Mouse (Mus musculus) midbrain, embryonic 10.5 days (tissue): ENCODE measurements at regions not wholly inside any gene's neighbourhood (a gene's known extent, or its start where the extent isn't known, plus 50 kb on each side); places are given as distances from the start of the nearest gene placed in this dataset.

Source experiments
- DNase-seq: peaks from one replicate; pipeline ENCODE4 v3.0.0-alpha.2; 2017; ENCODE audit warnings: low spot score
- H3K27ac ChIP-seq: fragments of 300-500 bp; sonication (generic); replicated peaks from 2 replicates; pipeline ENCODE4 v1.5.1; 2016; ENCODE audit warnings: mild to moderate bottlenecking
- H3K27me3 ChIP-seq: fragments of 300-500 bp; sonication (generic); 2 replicates; pipeline ENCODE4 v1.6.1; 2016; ENCODE audit warnings: low read depth, mild to moderate bottlenecking; ENCODE audit not compliant: poor library complexity, severe bottlenecking
- H3K36me3 ChIP-seq: fragments of 300-500 bp; sonication (generic); 2 replicates; pipeline ENCODE4 v1.6.1; 2016; ENCODE audit warnings: mild to moderate bottlenecking, moderate library complexity
- H3K4me1 ChIP-seq: fragments of 300-500 bp; sonication (generic); 2 replicates; pipeline ENCODE4 v1.6.1; 2016
- H3K4me3 ChIP-seq: fragments of 300-500 bp; sonication (generic); 2 replicates; pipeline ENCODE4 v1.5.1; 2016; ENCODE audit warnings: mild to moderate bottlenecking, moderate library complexity
- H3K9me3 ChIP-seq: fragments of 300-500 bp; sonication (generic); replicated peaks from 2 replicates; pipeline ENCODE4 v1.6.1; 2016; ENCODE audit warnings: mild to moderate bottlenecking
- WGBS: fragments of 180-500 bp; shearing (Covaris S2); methylation state at CpG from one replicate; pipeline ENCODE4 v1.1.7; 2016; 5-methylcytosine and 5-hydroxymethylcytosine counted together

DNA sequence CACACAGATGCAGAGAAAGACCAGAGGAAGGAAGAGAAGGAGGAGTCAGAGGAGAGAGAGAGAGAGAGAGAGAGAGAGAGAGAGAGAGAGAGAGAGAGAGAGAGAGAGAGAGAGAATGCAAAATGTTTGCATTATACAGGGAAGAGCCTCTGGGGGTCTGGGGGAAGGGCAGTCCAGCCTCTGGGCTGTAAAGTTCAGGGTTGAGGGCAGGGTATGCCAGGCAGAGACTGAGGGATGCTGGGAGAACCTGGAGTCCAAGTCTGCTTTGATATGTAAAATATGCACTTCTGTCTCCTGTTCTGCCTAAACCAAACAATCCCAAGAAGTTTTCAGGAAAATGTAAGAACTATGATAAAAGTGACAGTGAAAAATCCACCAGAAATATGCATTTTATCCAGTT lies 538.6 kb upstream of the Sall1 start:
- Histone ChIP-seq H3K4me1 (peaks cover 8% of the 10 kb centered on the region), H3K36me3 (no peaks in the 10 kb centered on the region), H3K27ac (no peak overlapping the region), H3K4me3 (no peak overlapping the region), H3K9me3 (no peaks in the 10 kb centered on the region), H3K27me3 (no peaks in the 10 kb centered on the region)
- no peak for DNase-seq

DNA sequence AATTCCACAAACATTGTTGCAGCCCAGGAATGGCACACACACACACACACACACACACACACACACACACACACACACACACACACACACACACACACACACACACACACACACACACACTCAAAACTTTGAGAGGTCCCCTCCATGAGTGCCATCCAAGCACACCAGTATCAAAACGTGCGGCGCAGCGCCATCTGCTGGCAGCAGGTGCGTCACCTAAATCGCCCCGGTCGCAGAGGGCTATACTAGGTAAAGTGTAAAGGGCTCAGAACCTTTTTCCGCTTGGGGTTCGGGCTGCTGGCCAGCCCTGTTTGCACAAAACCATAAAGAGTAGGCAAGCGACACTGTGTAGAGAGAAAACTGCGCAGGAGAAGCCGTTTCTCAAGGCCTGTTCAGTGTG lies 527.9 kb upstream of the Sall1 start:
- no peaks in the 10 kb centered on the region for H3K36me3 ChIP-seq
- H3K27me3 ChIP-seq, result peaks cover 43% of the 10 kb centered on the region
- peaks cover 53% of the 10 kb centered on the region for H3K4me1 ChIP-seq
- H3K9me3 ChIP-seq, result no peaks in the 10 kb centered on the region
- H3K4me3 ChIP-seq, result 0 out of 2 replicates have a peak overlapping the region, but pooled peaks have one; percentile 8
- whole genome bisulfite sequencing, result 2% methylated on average over 13 of the region's 13 CpGs
- peak; percentile 86 for DNase-seq
- peak overlapping the region; percentile 7; the same call in 1 of the 2 replicates for H3K27ac ChIP-seq

DNA sequence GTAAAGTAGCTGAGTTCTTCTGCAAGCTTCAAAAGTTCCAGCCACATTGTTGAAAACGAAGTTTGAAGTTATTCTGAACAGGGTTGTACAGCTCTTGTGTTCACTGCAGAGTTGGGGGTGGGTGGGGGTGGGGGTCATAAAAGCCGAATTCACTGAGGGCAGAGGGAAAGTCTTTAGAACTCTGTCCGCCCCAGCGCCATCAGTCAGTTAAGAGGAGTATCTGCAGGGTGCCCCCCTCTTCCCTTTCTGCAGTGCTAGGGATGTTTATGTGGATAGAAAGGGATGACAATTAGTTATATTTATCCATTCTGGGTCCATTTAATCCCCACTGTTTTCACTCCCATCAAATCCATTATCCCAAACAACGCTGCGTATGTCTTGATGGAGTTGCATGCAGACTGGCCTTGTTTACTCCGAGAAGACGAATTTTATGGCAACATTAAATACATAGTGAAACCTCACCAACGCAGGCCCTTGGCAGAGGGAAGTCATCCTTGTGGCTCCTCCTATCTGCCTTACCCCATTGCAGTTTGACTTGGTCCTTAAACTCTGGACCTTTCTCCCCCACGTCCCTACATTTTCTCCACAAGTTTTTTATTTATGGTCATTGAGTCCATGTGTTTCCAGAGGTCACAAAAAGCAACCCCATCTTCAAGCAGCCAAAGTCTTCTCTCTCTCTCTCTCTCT lies 526.8 kb upstream of the Sall1 start:
- Histone ChIP-seq H3K9me3 (no peaks in the 10 kb centered on the region), H3K4me3 (no peak overlapping the region), H3K36me3 (no peaks in the 10 kb centered on the region), H3K27ac (0 out of 2 replicates have a peak overlapping the region, but pooled peaks have one; percentile 20), H3K27me3 (peaks cover 36% of the 10 kb centered on the region), H3K4me1 (peaks cover 60% of the 10 kb centered on the region)
- WGBS, result 35% methylated on average over 10 of the region's 10 CpGs
- no peak for DNase-seq

DNA sequence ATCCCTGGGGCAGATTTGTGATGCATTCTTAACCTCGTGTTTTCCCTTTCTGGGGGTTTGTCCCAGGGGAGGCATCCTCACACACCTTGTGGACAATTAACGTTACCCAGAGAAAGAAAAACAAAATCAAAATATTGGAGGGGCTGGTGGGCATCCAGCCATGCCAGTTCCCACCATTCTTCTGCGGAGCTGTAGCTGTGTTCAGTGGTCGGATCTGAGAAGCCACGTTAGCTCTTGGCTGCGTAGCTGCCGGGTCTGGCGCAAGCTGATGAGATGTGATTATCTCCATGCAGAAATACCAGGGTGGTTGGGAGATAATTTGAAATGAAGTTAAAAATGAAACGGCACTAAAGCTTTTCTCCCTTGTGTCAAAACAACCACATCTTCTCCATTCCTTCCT lies 525.4 kb upstream of the Sall1 start:
- 68% methylated on average over 9 of the region's 9 CpGs for WGBS

DNA sequence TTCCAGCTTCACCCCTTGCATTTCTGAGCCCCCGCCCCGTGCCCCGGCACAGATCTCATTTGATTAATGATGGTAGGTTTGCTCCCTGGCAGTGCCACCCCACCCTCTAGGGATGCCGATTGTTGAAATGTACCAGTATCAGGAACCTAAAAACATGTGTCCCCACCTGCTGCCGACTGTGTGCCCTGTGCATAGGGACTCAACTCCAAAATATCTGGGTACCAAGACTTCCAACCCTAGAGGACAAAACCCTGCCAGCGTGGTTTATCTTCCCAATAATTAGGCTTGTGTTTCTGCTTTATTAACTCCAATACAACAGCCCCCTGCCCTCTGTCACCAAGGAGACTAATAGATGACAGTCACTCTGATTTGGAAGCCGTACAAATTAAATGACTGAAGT lies 524.7 kb upstream of the Sall1 start:
- peaks cover 40% of the 10 kb centered on the region for H3K27me3 ChIP-seq
- H3K36me3 ChIP-seq, result no peaks in the 10 kb centered on the region
- 83% methylated on average over 7 of the region's 7 CpGs for WGBS
- no peak overlapping the region for H3K4me3 ChIP-seq
- H3K4me1 ChIP-seq, result peaks cover 65% of the 10 kb centered on the region
- no peak overlapping the region for H3K27ac ChIP-seq
- no peaks in the 10 kb centered on the region for H3K9me3 ChIP-seq
- DNase-seq, result no peak

More for the DNA sequence above, 525.4 kb upstream of the Sall1 start:
- peaks cover 43% of the 10 kb centered on the region for H3K27me3 ChIP-seq
- H3K27ac ChIP-seq, result no peak overlapping the region
- no peak for DNase-seq
- H3K36me3 ChIP-seq, result no peaks in the 10 kb centered on the region
- H3K9me3 ChIP-seq, result no peaks in the 10 kb centered on the region
- H3K4me1 ChIP-seq, result peaks cover 64% of the 10 kb centered on the region
- H3K4me3 ChIP-seq, result no peak overlapping the region

DNA sequence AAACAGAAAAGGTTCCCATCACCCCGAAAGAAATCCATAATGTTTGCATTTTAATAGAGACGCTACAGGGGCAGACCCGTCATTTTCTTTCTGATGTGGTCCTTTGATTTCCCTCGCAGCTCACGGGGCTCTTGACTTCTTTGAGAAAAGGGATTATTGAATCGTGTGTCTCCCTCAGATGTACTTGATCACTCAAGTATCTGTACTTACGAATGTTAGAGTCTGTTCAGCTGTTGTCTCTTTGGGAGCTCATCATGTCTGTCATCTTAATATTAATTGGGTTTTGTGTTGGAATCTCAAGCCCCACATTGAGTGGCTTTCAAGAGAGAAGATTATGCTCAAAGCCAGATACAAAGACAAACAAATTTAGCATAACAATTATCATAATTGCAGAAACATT lies 523.0 kb upstream of the Sall1 start:
- Histone ChIP-seq H3K4me3 (no peak overlapping the region), H3K27me3 (peaks cover 24% of the 10 kb centered on the region), H3K36me3 (no peaks in the 10 kb centered on the region), H3K27ac (no peak overlapping the region), H3K4me1 (peaks cover 60% of the 10 kb centered on the region), H3K9me3 (no peaks in the 10 kb centered on the region)
- no peak for DNase-seq
- WGBS, result 50% methylated on average over 7 of the region's 7 CpGs

DNA sequence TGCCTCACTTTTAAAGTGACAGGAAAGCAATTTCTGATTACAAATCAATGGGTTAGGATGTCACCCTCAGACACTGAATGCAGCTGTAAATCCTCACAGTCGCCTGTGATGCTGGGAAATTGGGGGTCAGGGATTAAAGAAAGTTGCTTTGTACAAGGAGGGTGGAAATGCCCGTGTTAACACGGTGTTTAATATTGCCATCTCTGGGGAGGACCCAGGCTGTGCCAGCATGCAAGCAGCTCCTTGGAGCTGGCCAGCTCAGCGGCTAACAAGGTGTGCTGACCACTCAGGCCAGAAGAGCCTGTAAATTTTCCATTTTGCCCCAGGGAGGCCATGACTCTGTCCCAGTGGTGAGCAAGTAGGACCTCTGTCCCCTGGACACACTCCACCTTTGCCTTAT lies 522.5 kb upstream of the Sall1 start:
- Histone ChIP-seq H3K36me3 (no peaks in the 10 kb centered on the region), H3K27ac (no peak overlapping the region), H3K4me3 (no peak overlapping the region), H3K4me1 (peaks cover 58% of the 10 kb centered on the region), H3K27me3 (peaks cover 22% of the 10 kb centered on the region), H3K9me3 (no peaks in the 10 kb centered on the region)
- no peak for DNase-seq
- 56% methylated on average over 4 of the region's 4 CpGs for WGBS

DNA sequence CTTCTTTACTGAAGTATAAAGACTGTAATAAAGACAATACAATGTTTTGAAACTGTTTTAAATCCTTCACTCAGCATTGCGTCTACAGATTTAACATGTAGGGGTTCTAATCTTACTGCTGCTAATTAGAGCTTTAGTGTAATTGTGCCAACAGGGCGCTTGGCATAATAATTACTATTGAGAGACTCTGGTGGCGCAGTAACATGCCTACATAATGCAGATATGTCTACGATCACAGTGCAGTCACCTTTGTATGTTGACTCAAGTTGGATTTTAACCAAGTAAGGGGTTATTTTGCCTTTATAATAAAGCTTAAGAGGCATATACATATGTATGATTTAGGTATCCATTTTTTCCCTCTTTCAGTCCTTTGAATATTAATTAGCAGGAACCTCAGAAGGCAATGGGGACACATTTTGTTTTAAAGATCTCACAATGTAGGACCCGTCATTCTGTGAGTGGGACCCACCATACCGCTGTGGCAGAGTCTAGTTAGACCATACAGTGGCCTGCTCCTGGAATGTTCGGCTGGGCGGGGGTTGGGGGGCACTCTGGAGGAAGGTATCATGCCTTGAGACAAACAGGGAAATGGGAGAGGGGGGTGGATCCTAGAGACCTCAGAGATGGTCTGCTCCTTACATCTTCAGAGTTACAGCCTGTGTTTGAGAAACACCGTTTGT lies 521.3 kb upstream of the Sall1 start:
- peaks cover 55% of the 10 kb centered on the region for H3K4me1 ChIP-seq
- H3K36me3 ChIP-seq, result no peaks in the 10 kb centered on the region
- H3K4me3 ChIP-seq, result no peak overlapping the region
- H3K27me3 ChIP-seq, result peaks cover 22% of the 10 kb centered on the region
- no peak for DNase-seq
- no peaks in the 10 kb centered on the region for H3K9me3 ChIP-seq
- WGBS, result 88% methylated on average over 9 of the region's 9 CpGs
- H3K27ac ChIP-seq, result no peak overlapping the region

DNA sequence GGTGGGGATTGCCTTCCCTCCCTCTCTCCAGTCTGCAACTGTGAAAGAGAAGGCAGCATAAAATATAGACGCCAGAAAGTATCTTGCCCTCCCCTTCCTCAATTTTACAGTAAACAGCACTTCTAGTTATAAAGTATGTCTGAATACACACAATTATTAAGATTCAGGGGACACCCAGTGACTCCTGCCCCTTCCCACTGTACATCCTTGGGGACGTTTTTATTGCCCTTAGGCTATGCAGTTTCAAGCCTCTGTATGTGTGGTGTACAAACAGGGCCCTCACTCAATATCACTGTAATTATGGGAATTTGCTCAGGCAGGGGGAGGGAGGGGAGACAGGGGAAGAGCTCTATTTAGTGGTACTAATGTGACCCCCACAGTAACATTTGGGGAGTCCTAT lies 519.6 kb upstream of the Sall1 start:
- DNase-seq, result no peak
- Histone ChIP-seq H3K27me3 (peaks cover 18% of the 10 kb centered on the region), H3K9me3 (no peaks in the 10 kb centered on the region), H3K4me1 (peaks cover 37% of the 10 kb centered on the region), H3K36me3 (no peaks in the 10 kb centered on the region), H3K27ac (no peak overlapping the region), H3K4me3 (no peak overlapping the region)
- 79% methylated on average over 2 of the region's 2 CpGs for WGBS

DNA sequence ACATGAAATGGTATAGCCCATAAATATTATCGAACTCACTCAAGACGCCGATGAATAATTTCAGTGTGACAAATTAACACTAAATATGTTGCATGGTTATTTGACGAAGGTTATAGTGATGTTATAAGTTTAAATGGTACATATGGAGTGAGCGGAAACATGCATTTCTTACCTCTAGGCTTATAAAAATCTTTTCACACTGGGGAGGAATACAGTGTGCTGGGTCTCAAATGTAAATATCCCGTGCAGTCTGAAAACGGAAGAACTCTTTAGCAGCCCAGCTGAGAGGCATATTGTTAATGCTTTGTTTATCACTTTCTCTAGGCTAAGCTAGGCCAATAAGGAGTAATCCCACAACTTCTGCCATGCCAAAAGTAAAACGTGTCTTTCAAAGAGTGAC lies 518.6 kb upstream of the Sall1 start:
- DNase-seq, result no peak
- 77% methylated on average over 8 of the region's 8 CpGs for WGBS
- Histone ChIP-seq H3K36me3 (no peaks in the 10 kb centered on the region), H3K4me3 (no peak overlapping the region), H3K27me3 (peaks cover 15% of the 10 kb centered on the region), H3K9me3 (no peaks in the 10 kb centered on the region), H3K27ac (no peak overlapping the region; the same call in 1 of the 2 replicates), H3K4me1 (peaks cover 32% of the 10 kb centered on the region)

DNA sequence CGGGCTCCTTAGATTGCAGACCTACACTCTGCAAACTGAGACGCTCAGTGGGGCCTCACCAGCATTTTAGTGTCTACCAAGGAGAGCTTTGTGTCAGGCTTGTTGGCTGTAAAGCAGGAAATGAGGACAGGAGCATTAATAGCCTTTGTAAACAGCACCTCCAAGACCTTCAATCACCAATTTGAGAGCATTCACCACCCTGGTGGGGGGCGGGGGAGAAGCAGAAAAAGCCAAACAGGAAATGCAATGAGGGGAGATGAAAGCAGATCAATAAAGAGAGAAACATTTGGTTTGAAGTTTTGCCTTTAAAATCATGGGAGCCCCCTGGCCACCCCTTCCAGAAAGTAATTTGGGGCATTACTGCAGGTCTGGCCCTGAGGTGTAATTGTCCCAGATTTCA lies 497.3 kb upstream of the Sall1 start:
- DNase-seq, result no peak
- H3K36me3 ChIP-seq, result no peaks in the 10 kb centered on the region
- 42% methylated on average over 3 of the region's 3 CpGs for WGBS
- no peaks in the 10 kb centered on the region for H3K9me3 ChIP-seq
- H3K27ac ChIP-seq, result no peak overlapping the region
- H3K4me1 ChIP-seq, result no peaks in the 10 kb centered on the region
- no peaks in the 10 kb centered on the region for H3K27me3 ChIP-seq
- H3K4me3 ChIP-seq, result no peak overlapping the region

DNA sequence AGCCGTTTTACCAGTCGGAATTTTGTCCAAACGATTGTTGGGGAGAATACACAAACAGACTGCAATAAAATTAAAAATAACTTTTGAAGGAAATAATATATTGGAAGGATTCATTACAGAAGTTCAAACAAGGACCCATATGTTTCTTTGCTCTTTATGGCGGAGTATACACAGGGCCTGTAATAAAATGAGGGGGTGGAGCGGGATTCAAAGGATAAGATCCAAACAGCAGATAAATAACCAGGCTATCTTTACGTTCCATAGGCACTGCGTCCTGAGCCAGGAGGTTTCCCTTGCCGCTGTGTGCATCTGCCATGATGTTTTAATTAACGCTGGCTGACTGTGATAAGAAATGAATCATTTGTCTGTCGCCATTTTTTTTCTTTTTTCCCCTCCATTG lies 490.6 kb upstream of the Sall1 start:
- no peak overlapping the region for H3K4me3 ChIP-seq
- H3K36me3 ChIP-seq, result no peaks in the 10 kb centered on the region
- H3K27ac ChIP-seq, result no peak overlapping the region
- 86% methylated on average over 10 of the region's 10 CpGs for WGBS
- DNase-seq, result no peak
- H3K9me3 ChIP-seq, result no peaks in the 10 kb centered on the region
- H3K4me1 ChIP-seq, result no peaks in the 10 kb centered on the region
- no peaks in the 10 kb centered on the region for H3K27me3 ChIP-seq

DNA sequence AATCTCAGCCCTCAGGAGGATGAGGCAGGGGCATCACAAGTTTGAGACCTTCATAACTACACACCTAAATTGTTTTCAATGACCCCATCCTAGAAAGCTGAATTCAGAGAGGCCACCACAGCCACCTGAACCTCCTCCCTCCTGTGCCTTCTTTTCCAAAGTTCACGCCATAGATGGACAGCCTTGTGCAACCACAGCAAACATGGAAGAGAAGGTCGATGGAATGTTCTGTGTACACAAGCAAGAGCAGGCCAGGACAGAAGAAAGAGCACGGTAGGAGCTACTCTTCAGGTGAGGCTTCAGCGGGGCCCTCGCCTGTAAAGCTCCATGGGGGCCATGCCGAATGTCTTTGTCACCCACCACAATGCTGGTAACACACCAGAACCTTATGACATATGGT lies 481.1 kb upstream of the Sall1 start:
- no peak overlapping the region for H3K27ac ChIP-seq
- H3K9me3 ChIP-seq, result no peaks in the 10 kb centered on the region
- H3K4me3 ChIP-seq, result no peak overlapping the region
- H3K4me1 ChIP-seq, result no peaks in the 10 kb centered on the region
- H3K27me3 ChIP-seq, result no peaks in the 10 kb centered on the region
- 90% methylated on average over 6 of the region's 6 CpGs for WGBS
- no peaks in the 10 kb centered on the region for H3K36me3 ChIP-seq
- DNase-seq, result no peak
